Mouse (Mus musculus) limb, embryonic 13.5 days (tissue): ENCODE measurements around the gene Ccdc113. TPM values are rescaled to one million over a fixed set of nuclear protein-coding genes. Genes with fewer than 3 reads are reported as not detected.

ENCODE experiments used
- polyA plus RNA-seq: library from polyadenylated mRNA; unstranded; fragments of >200 nt; fragmentation: Nextera tagmentation; extraction: Ambion mirVana; gene quantifications from 2 replicates; pipeline ENCODE4 v1.2.1, GENCODE M21; 2015

Gene Ccdc113
- polyA plus RNA-seq, 1 experiment from 2014 or later, result 0.22 TPM

Other genes starting within 250 kb of the Ccdc113 start
- gene Cngb1, start 227.5 kb upstream of the Ccdc113 start, polyA plus RNA-seq, result 0.31 and 0.61 TPM in 2 replicates
- 0.64 TPM in 1 of 2 replicates, not detected in the other for gene Tepp, start 223.5 kb upstream of the Ccdc113 start, polyA plus RNA-seq
- 10.0 and 11.1 TPM in 2 replicates for gene Zfp319, start 202.1 kb upstream of the Ccdc113 start, polyA plus RNA-seq
- 43.5 and 46.0 TPM in 2 replicates for gene Usb1, start 201.8 kb upstream of the Ccdc113 start, polyA plus RNA-seq
- gene Mmp15, start 181.8 kb upstream of the Ccdc113 start, polyA plus RNA-seq, result 7.7 and 9.2 TPM in 2 replicates
- 154 and 161 TPM in 2 replicates for gene Cfap20, start 99.2 kb upstream of the Ccdc113 start, polyA plus RNA-seq
- 11.9 and 15.4 TPM in 2 replicates for gene Csnk2a2, start 44.0 kb upstream of the Ccdc113 start, polyA plus RNA-seq
- gene Prss54, start 42.3 kb downstream of the Ccdc113 start, polyA plus RNA-seq, result not detected in 2 replicates
- gene Gins3, start 99.4 kb downstream of the Ccdc113 start, polyA plus RNA-seq, result 24.9 and 28.0 TPM in 2 replicates
- gene Ndrg4, start 142.9 kb downstream of the Ccdc113 start, polyA plus RNA-seq, result 15.8 and 17.5 TPM in 2 replicates
- 15.1 and 19.8 TPM in 2 replicates for gene Setd6, start 181.8 kb downstream of the Ccdc113 start, polyA plus RNA-seq